Mouse (Mus musculus) left cerebral cortex, adult 2 months (tissue): ENCODE data around the gene Col26a1. TPM values are rescaled to one million over a fixed set of nuclear protein-coding genes. Genes with fewer than 3 reads are reported as not detected.

ENCODE experiments used
- DNase-seq, 2 experiments: peaks; one replicate each; pipeline ENCODE4 v3.0.0; 2021 to 2022; ENCODE audit warnings: low spot score in 2 of 2, mixed read lengths in 1 of 2; ENCODE audit errors: extremely low spot score in 1 of 2
- H3K27ac ChIP-seq: fragments of 200-600 bp; 2 replicates; pipeline ENCODE4 v1.8.1; 2022
- H3K4me3 ChIP-seq: fragments of 200-600 bp; 2 replicates; pipeline ENCODE4 v1.8.1; 2022
- CTCF ChIP-seq: fragments of 200-600 bp; IDR thresholded peaks from 2 replicates; pipeline ENCODE4 v1.8.1; 2022; ENCODE audit warnings: antibody characterized with exemption, mild to moderate bottlenecking, moderate library complexity
- intact Hi-C: fragments of 180-260 bp; cut with DNase I; formaldehyde crosslinking; loops from one replicate; pipeline ENCODE4 v1.15.1; 2025
- total RNA-seq, 2 experiments: library from RNA; stranded (reverse); gene quantifications; 2 replicates each; pipeline ENCODE4 v1.2.3; 2021

Gene Col26a1
- total RNA-seq, 2 experiments from 2014 or later: 9.4 to 12.8 TPM

- no peak for DNase-seq
- no peak overlapping the region for H3K27ac ChIP-seq
- no peak overlapping the region for H3K4me3 ChIP-seq
- intact Hi-C loops: no loop called here
- no peak for TF ChIP-seq CTCF
These were observed 90.5 kb downstream of the Col26a1 start for GRCm38 (mm10) chr5:136792541-136792940.

GRCm38 (mm10) chr5:136791204-136791603 is 91.8 kb downstream of the Col26a1 start:
- intact Hi-C loops: loop anchor here (1.0 kb wide), 1 partner anchor 90 kb away; no protein-coding TSS in a partner anchor
- no peak for TF ChIP-seq CTCF
- H3K4me3 ChIP-seq: no peak overlapping the region
- DNase-seq: no peak
- no peak overlapping the region for H3K27ac ChIP-seq

- no peak overlapping the region for H3K4me3 ChIP-seq
- no peak overlapping the region for H3K27ac ChIP-seq
- intact Hi-C loops: loop anchor here (1.0 kb wide), 1 partner anchor 91 kb away; no protein-coding TSS in a partner anchor
- peak; percentile 99 for TF ChIP-seq CTCF
- DNase-seq: peak; percentile 88 to 95
These were observed 92.3 kb downstream of the Col26a1 start for GRCm38 (mm10) chr5:136790570-136791196.

GRCm38 (mm10) chr5:136784531-136784930 is 98.5 kb downstream of the Col26a1 start:
- no peak overlapping the region for H3K4me3 ChIP-seq
- intact Hi-C loops: no loop called here
- TF ChIP-seq CTCF: no peak
- DNase-seq: peak; percentile 33
- H3K27ac ChIP-seq: peak overlapping the region; percentile 55; the same call in 1 of the 2 replicates

GRCm38 (mm10) chr5:136782600-136782999 is 100.4 kb downstream of the Col26a1 start:
- no peak for TF ChIP-seq CTCF
- intact Hi-C loops: no loop called here
- DNase-seq: no peak
- no peak overlapping the region for H3K27ac ChIP-seq
- H3K4me3 ChIP-seq: no peak overlapping the region

GRCm38 (mm10) chr5:136780465-136780864 is 102.5 kb downstream of the Col26a1 start:
- TF ChIP-seq CTCF: peak; percentile 78
- peak; percentile 35 to 38 for DNase-seq
- intact Hi-C loops: no loop called here
- Histone ChIP-seq H3K27ac (no peak overlapping the region), H3K4me3 (no peak overlapping the region)

- intact Hi-C loops: no loop called here
- H3K4me3 ChIP-seq: no peak overlapping the region
- no peak for TF ChIP-seq CTCF
- no peak for DNase-seq
- H3K27ac ChIP-seq: no peak overlapping the region
These were observed 103.1 kb downstream of the Col26a1 start for GRCm38 (mm10) chr5:136779946-136780345.

- TF ChIP-seq CTCF: no peak
- DNase-seq: no peak
These were observed 107.5 kb downstream of the Col26a1 start for GRCm38 (mm10) chr5:136775548-136775947.

GRCm38 (mm10) chr5:136773044-136774039 is 109.7 kb downstream of the Col26a1 start:
- Histone ChIP-seq H3K4me3 (no peak overlapping the region), H3K27ac (no peak overlapping the region)
- peak; percentile 7 for TF ChIP-seq CTCF
- intact Hi-C loops: no loop called here
- DNase-seq: no peak

More at GRCm38 (mm10) chr5:136775548-136775947, 107.5 kb downstream of the Col26a1 start:
- H3K4me3 ChIP-seq: no peak overlapping the region
- H3K27ac ChIP-seq: peak overlapping the region; percentile 34; the same call in 1 of the 2 replicates
- intact Hi-C loops: no loop called here

- Histone ChIP-seq H3K27ac (no peak overlapping the region), H3K4me3 (no peak overlapping the region)
- intact Hi-C loops: no loop called here
- DNase-seq: no peak
- no peak for TF ChIP-seq CTCF
These were observed 111.9 kb downstream of the Col26a1 start for GRCm38 (mm10) chr5:136771132-136771531.

- TF ChIP-seq CTCF: no peak
- Histone ChIP-seq H3K27ac (no peak overlapping the region), H3K4me3 (no peak overlapping the region)
- intact Hi-C loops: no loop called here
- DNase-seq: no peak
These were observed 115.7 kb downstream of the Col26a1 start for GRCm38 (mm10) chr5:136767304-136767703.

GRCm38 (mm10) chr5:136764157-136764669 is 118.8 kb downstream of the Col26a1 start:
- Histone ChIP-seq H3K27ac (no peak overlapping the region), H3K4me3 (no peak overlapping the region)
- intact Hi-C loops: no loop called here
- peak; percentile 5 for TF ChIP-seq CTCF
- no peak for DNase-seq
